In genomic region chr1:173548798-173549197, GRCm38 (mm10) we compare ENCODE assay signal across 7 mouse cellular contexts. TPM values are rescaled to one million over a fixed set of nuclear protein-coding genes. Genes with fewer than 3 reads are reported as not detected.
"Had no signal": no experiment of that assay in that cellular context is flagged by ENCODE, and none has a peak within 500 bp of the region (broad histone marks: within the 10 kb centered on the region; RNA-seq: fewer than 3 reads in every experiment).

No protein-coding gene starts in this region.

RNA-seq across cellular contexts. Expression of gene Ifi214, which starts 13.0 kb away (rescaled TPM):
- polyA plus RNA-seq: neural tube, embryonic 13.5 days; neural tube, embryonic 14.5 days; neural tube, embryonic 15.5 days; small intestine, adult 2 months; stomach, embryonic 14.5 days; stomach, embryonic 16.5 days; stomach, postnatal 0 days had no signal

RNA-seq across cellular contexts. Expression of gene Ifi213, which starts 50.3 kb away (rescaled TPM):
- polyA plus RNA-seq: neural tube, embryonic 13.5 days; neural tube, embryonic 14.5 days; stomach, embryonic 14.5 days; stomach, embryonic 16.5 days had no signal

RNA-seq across cellular contexts. Expression of gene Ifi206, which starts 58.0 kb away (rescaled TPM):
- polyA plus RNA-seq: neural tube, embryonic 13.5 days; neural tube, embryonic 14.5 days; neural tube, embryonic 15.5 days had no signal
